Mouse (Mus musculus) 3134 (cell line): ENCODE data around the gene Bmpr1b.
A peak's percentile ranks its signal among the peaks of the same experiment; 100 is the strongest.

Experiments used
- DNase-seq: peaks from one replicate; pipeline ENCODE4 v3.0.0-alpha.2; 2011; ENCODE audit warnings: low spot score; ENCODE audit not compliant: insufficient read length; ENCODE audit errors: extremely low read depth

Gene Bmpr1b

GRCm38 (mm10) chr3:142114762-142115316, 54.4 kb downstream of the Bmpr1b start:
- DNase-seq: no peak

DNA sequence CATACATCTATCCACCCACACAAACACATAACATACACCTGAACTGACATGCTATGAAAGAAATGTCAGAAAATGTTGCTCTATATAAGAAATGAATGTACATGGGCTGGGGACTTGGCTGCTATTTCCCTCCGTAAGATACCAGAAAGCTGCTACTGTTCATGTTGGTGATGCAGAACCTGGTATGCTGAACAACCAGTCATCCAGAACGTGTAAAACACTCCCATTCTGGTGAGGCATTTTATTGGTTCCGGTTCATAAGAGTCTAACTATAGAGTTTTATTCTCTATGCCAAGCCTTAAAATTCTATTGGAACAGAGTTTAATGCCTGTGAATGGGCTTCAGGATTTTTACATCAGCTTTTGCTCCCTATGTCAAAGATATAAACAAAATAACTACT, 55.0 kb downstream of the Bmpr1b start:
- DNase-seq: no peak

DNA sequence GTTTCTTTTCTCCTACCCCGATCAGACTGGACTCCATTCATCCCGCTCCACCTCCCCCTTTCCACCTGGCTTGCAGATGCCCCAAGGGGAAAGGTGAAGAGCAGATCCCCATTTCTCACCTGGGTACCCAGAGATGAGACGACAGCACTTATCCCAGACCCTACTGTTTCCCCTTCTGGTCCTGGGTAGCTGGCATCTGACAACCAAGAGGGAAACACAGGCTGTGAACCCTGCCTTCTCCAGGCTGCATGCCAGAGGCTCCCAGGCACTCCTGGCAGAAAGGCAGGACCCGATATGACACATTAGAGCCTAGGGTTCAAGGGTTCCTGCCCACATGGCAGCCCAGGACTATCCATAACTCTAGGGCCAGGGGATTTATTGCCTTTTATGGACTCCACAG, 56.0 kb downstream of the Bmpr1b start:
- DNase-seq: no peak

- no peak for DNase-seq
Measured at GRCm38 (mm10) chr3:142106227-142106626, 63.0 kb downstream of the Bmpr1b start.

GRCm38 (mm10) chr3:142104027-142104805, 65.0 kb downstream of the Bmpr1b start:
- no peak for DNase-seq

DNA sequence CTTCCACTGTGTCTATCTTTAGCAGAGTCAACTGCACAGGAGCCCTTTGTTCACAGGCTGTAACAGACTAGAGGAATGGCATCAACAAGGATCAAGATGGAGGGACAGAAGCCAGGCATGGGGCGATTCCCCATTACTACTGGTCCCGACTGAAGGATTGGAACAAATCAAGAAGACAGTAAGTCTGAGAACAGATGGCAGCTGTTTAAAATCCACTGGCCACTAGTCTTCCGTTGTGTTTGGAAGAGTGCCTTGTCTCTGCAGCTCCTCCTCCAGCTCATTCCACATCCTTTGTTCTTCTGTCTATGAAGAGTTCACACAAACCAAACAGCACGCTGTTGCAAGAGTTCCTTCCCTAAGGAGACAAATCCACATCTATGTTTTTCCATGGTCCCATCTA, 65.6 kb downstream of the Bmpr1b start:
- no peak for DNase-seq

GRCm38 (mm10) chr3:142099151-142099550, 70.1 kb downstream of the Bmpr1b start:
- no peak for DNase-seq

DNA sequence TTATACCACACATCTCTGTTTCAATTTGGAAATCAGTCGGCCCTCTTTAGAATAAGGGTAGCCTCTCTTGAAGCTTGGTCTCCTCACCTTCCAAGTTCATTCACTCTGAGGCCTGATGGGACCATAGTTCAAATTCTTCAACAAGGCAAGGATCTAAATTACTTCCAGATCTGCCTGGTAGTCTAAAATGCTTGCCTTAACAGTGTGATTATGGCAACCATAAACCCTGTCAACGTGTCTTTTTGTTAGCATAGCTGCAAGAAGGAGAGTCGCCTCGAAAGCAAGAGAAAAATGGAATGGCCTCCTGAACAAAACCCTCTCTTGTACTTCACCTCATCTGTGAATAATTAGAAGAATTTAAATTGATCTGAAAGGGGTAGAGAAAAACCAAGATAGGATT, 75.2 kb downstream of the Bmpr1b start:
- DNase-seq: no peak

DNA sequence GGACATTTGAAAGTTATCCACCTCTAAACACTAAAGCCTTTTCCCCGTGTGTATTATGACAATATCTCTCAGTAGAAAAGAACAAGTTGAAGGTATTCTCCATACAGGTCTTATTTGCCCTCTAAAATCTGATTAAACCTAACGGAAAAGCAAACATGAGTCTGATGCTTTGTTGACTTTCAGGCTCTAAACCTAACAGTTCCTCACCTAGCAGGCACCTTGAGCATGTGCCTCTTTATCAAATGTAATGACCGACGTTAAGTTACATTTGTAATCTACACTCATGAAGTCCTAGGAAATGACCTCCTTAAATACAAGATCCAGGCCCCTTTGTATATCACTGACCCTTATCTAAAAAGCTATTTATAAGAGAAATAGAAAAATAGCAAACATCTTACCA, 79.5 kb downstream of the Bmpr1b start:
- no peak for DNase-seq

DNA sequence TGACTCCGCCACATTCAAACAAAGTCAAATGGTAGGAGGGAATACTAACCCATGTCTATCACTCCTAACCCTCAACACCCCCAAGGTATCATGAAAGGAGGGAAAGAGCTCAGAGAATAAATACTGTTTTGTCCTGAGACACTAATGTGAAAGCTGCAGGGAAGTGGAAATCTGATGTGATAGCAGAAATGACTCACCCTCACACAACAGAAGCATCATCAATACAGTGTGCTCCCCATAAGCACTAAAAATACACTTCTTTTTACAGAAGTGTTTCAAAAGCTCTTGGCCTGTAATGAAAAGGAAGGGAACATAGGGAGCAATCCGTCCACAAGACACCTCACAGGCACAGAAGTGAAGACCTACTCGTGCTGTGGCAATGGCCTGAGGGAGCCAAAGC, 83.3 kb downstream of the Bmpr1b start:
- no peak for DNase-seq

- DNase-seq: no peak
Measured at GRCm38 (mm10) chr3:142084091-142084490, 85.1 kb downstream of the Bmpr1b start.

DNA sequence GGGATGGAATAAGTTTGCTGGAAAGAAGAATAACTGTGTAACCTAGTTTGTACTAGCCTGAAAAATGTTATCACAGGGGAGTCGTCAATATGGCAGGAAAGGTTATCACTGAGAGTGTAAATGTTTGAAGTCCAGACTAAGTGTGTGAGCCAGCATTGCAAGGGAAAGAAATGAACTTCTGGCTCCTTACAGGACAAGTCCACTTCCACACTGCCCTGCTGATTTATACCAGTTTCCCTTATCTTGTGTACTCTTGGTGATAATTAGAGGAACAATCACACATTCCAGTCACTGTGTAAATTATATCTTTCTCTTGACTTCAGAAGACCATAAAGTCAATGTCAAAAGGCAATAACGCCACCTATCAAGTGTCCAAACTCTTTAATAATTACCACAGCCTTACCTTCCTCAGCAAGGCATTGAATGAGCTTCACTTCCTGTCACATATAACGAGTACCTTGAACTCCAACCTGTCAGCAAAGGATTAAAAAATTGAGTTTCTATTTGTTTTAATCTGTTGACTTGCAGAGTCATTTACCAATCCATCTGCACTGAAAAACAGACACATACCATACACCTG, 91.4 kb downstream of the Bmpr1b start:
- DNase-seq: no peak

- no peak for DNase-seq
Measured at GRCm38 (mm10) chr3:142071601-142072000, 97.6 kb downstream of the Bmpr1b start.

GRCm38 (mm10) chr3:142066792-142067346, 102.4 kb downstream of the Bmpr1b start:
- DNase-seq: no peak

GRCm38 (mm10) chr3:142065111-142065510, 104.1 kb downstream of the Bmpr1b start:
- no peak for DNase-seq

GRCm38 (mm10) chr3:142063536-142064226, 105.5 kb downstream of the Bmpr1b start:
- DNase-seq: no peak

DNA sequence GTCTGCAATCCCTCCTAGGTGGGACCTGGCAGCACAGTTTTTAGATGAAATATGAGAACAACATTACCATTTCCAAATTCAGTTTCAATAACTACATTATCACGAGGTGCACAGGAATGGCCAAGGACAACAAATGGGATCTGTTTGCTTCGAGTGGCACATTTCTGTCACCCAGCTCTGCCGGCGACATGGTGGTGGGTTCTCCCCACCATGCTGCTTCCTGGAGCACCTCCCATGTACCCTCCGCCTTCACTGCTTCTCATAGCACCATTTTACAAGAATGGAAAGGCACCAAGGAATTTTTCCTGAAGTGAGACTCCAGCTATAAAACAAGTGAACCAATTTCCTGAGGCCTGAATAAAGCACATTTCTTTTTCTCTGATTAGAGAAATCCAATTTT, 108.0 kb downstream of the Bmpr1b start:
- DNase-seq: peak; percentile 3

GRCm38 (mm10) chr3:142059890-142060289, 109.3 kb downstream of the Bmpr1b start:
- no peak for DNase-seq

DNA sequence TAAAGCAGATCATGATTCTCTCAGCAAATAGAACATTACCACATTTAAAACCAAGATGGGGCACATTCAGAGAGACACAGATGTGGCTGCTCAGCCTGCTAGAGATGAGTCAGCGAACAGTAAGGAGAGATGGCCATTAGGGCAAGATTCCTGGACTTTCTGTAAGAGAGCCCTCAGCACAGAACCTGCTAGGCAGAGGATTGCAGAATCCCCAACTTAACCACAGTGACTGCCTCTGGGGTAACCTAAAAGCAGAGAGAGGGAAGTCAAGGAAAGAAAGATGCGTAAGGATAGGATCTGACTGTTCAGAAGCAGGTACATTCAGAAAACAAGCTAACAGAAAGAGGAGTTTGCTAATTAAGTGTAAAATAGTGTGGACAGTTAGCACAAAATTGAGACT, 118.5 kb downstream of the Bmpr1b start:
- DNase-seq: no peak

- no peak for DNase-seq
Measured at GRCm38 (mm10) chr3:142049610-142050009, 119.6 kb downstream of the Bmpr1b start.

DNA sequence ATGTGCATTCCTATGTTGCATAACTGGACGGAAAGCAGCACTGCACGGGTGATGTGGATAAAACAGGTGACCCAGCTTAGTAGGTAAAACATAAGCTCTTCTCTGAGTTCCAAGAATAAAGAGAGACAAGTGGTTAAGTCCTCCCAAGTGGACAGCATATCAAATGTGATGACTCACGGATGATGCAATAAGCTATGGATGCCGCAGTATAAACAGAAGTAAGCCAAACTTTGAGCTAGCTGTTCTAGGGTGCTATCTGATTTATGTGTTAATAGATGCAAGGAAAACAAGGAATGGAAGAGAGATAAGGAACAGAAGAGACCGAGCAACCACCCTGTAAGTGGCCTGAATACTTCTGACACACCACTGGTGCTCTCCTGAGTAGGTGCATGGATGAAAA, 120.1 kb downstream of the Bmpr1b start:
- no peak for DNase-seq
